Mouse (Mus musculus) lung, postnatal 14 days (tissue): ENCODE measurements at regions not wholly inside any gene's neighbourhood (a gene's known extent, or its start where the extent isn't known, plus 50 kb on each side); places are given as distances from the start of the nearest gene placed in this dataset.

ENCODE experiments used
- DNase-seq: peaks from one replicate; pipeline ENCODE4 v3.0.0; 2021

DNA sequence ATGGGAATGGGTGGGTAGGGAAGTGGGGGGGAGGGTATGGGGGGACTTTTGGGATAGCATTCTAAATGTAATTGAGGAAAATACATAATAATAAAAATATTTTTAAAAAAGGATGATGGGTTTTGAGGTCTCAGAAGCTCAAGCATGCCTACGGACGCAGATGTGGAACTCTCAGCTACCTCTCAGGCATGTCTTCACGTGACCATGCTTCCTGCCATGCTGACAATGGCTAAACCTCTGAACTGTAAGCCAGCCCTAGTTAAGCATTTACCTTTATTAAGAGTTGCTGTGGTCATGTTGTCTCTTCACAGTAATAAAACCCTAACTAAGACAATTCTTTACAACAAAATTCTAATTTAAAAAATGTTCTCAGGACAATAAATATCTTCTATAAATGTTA lies 80.0 kb downstream of the Tex36 start:
- DNase-seq, result no peak

DNA sequence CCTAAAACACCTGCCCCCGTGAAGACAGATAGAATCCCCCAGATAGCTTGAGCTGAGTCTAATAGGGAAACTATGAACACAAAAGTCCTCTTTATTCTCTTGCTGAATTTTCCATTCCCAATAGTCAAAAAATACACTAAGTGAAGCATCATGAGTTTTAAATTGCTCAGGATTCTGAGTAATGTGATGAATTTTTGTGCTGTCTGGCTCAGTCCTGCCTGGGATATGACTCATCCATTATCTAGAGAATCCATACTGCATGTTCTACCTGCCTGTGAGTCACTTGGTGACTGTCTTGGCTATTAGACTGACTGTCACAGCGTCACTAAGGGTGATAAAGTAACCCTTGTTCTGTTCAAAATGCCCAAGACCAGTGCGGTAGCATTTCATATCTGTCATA lies 83.0 kb downstream of the Tex36 start:
- no peak for DNase-seq

DNA sequence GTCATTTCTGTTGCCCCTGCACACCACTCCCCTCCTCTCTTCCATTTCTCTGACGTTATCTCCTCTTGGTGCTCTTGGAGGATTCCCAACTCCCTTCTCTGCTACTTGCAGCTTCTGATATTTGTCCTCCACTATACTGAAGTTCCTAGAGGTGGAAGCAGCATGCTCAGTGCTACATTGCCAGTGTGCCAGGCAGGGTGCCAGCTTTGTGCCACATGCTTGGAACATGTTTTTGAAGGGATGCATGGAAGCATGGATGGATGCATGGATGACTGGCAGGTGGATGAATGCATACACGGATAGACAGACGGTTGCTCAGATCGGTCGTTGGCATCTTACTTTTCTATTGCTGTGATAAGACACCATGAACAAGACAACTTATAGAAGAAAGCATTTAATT lies 84.4 kb downstream of the Tex36 start:
- DNase-seq, result no peak

DNA sequence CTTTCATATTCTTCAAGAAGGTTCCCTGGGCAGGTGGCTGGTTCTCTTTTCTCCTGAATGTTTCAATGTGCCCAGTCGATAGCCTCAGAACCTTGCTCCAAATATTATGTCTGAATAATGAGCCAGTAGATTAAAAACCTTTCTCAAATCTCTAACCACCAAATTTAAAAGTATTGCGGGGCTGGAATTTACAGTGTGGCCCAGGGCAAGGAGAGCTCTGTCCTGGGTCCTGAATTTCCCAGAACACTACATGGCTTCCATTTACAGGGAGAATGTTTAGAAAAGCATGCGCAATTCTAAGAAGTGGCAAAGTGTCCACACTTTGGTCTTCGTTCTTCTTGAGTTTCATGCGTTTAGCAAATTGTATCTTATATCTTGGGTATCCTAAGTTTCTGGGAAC lies 91.0 kb downstream of the Tex36 start:
- DNase-seq, result peak; percentile 15

DNA sequence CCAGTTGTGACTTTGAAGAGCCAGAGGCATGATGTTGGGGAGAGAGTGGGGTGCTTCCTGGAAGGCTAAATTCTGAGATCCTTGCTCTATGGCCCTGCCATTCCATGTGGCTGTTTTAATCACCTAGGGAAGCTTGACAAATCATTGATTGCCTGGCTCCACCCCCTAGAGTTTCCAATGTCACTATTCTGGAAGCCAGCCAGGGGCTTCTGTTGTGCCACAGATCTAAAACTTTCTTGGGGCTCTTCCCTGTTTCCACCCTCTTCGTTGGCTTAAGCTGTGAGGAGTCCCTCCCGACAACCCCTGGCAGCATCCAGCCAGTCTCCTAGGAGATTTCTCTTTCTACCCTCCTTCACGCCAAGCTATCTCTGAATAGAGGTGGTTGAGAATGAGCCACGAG lies 92.5 kb downstream of the Tex36 start:
- no peak for DNase-seq

DNA sequence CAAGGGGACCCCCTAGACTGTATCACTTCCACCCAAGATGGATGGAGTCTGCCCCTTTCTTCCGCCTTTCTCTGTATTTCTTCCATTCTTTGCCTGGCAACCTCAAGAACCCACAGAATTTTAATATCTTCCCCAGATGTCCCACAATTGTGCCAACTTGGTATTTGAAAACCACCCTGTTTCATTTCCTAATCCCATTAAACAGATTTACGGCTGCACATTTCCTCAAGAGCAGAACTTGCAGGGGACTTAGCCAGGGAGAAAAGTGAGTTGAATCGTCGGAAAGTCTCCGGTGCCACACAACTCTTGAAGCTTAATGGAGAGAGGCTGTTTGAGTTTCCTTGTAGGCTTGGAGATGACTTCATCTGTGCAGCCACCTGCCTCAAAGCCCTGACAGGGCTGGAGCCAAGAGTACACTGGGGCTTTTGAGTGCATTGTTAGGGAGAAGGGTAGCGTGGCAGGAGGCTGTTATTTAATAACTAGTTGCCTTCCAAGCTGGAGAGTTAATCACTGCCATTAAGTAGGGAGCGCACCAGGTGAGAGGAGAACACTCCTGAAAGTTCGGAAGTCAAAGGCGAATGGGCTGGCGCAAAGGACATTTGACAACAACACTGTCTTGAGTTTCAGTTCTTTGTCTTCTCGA lies 93.5 kb downstream of the Tex36 start:
- DNase-seq, result no peak

DNA sequence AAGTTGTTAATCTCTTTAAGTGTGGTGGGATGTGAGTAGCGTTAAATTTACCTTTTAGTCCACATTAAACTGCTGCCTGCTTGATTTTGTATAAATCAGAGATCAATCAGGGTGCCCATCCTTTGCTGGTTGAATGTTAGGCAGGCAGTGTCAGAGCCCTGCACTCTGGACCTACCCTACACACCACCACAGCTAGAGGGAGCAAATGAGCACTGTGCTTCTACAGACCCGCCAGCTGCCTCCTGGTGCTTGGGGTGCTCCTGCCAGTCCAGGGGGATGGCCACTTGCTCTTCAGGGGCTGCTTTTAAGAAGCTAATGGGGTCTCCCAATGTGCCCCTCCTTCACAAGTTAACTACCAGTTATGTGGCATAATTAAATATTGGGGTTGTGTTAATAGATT lies 96.3 kb downstream of the Tex36 start:
- peak; percentile 3 for DNase-seq

DNA sequence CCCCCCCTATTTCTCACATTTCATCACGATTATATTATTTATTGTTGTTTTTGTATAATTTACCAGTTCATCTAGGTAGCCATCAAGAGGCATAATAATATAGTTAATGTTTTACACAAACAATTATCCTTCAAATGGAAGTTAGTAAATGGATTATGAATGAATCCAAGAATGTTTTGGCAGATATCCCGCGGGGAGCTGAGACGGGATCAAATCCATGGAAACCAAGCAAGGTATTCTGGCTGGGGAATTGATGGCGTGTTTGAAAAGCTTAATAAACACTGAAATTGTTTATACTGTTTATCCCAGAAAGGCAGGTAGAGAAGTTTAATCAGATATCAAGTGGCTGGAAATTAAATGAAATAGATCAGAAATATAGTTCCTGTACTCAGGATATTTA lies 98.0 kb downstream of the Tex36 start:
- DNase-seq, result no peak

DNA sequence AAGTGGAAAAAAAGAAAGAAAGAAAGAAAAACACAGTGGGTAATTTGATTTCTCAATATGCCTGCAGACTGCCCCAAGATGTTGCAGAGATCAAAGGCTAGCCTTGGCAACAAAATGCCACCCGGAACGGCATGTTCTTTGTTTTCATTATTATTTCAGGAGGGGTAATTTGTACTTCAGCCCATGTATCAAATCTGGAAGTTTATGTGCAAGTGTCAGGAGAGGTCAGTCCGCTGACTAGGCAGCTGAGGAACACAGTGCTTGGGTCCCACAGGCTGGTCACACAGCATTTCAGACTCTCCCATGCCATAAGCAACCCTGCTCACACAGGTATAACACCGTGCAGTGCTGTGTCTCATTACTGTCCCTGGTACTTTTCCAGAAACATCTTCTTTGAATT lies 99.2 kb downstream of the Tex36 start:
- DNase-seq, result no peak

DNA sequence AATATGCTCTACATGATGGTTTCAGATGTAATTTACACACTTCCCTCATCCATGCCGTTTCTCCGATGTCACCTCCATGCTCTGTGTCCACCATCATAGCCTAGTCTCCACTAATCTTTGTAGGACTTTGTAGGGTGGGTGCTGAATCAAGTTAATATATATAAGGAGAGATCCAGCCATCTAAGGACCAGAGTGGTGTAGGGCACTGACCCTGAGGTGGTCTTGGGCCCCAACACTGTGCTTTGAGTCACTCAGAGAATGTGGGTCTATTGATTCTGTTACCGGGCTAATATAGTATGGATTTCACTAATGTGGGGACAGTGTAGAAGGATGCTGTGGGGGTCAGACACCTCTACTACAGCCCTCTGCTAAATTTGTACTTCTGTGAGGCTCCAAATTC lies 104.4 kb downstream of the Tex36 start:
- DNase-seq, result no peak

DNA sequence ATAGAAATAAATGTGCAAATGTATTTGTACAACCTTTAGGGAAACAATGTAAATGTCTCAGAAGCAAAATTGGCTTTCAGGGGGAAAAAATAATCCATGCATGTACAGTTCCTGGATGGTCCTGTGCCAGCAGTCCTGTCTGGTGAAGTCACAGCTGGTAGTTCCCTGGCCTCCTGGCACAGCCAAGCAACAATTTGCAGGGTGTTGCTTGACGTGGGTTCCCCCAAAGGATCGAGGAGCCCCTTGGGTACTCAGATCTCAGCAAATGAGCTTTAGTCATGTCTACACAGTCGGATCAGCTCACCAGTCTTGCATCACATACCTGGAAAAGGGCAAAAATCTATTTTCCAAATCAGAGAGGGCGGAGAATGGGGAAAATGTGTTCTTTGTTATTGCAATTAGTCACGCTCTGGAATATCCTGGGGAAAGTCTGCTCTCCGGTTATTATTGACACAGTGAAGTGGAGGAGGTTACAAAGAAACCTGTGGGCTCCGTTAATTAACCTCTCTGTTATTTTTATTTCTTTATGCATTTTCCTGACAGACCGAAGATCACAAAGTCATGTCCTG lies 106.9 kb downstream of the Tex36 start:
- no peak for DNase-seq

DNA sequence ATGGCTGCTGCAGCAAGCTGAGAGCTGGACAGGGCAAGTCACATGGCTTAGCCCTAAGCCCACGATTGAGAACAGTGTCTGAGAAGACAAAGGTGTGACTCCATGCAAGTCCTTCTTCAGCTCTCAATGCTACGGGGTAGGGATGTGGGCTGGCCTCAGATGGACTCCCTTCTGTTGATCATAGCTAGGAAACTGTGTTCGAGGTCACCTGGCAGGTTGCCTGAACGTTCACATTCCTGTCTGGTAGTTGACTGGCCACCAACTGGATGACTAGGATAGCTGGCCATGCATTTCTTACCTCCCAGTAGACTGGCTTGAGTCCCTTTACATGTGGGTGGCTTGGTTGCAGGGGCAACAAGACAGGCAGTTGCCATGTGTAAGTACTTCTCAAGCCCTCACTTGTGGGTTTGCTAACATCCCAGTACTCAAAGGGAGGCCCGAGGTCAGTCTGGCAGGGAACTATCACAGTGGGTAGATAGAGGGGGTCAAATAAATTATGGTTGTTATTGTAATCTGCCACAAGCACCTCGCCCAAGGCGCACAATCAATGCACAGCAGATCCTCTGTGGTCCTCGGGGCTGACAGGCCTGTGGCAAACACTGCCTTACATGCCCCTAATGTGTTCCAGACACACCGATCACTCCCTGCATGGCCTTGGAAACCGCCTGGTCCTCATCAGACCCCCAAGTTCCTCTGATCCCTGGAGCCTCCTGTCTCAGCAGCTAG lies 107.5 kb downstream of the Tex36 start:
- no peak for DNase-seq

DNA sequence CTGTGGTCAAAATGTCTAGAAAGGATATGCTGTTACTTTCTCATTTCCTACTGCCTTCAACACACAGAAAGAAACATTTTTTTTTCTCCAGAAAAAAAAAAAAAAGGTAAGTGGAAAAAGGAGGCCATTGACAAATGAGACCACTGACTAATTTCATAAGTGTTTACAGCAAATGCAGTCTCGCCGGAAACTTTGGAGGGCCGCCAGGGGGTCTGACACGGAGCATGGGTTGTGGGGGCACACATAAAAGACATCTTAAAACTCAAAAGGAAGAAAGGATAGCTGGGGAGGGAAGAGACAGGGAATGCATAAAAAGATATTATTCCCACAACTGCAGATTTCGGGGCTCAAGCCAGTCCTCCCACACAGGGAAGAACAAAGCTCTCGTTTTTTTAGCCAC lies 109.3 kb downstream of the Tex36 start:
- DNase-seq, result no peak

DNA sequence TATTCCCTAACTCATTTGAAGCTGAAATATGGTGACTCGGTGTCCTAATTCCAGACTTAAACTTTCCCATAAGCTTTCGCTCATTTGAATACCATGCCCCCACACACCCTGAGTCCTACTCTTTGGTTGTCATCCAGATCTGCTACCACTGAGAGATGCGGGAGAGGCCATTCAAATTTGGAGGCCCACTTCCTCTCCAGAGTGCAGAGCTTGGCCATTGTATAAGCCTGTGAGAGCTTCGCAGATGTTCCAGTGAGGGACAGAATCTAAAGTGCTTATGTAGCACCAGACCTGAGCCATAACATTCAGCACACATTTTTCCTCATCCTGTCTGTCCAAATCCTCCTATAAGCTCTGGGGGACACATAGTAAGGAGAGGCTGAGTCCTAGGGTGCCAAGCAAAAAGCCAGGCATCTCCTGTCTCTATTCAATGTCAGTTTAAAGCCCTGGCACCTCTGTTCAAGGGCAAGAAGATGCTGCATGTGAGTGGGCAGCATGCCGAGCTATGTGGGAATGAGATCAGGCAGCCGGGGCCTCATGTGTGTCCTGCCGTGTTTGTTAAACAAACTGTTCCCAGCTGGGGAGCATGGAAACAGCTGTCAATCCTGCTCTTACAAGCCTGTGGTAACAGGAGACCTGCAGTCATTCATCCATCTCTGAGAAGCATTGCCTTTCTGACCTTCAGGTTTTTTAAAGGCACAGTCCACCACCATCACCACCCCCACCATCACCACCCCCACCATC lies 113.9 kb downstream of the Tex36 start:
- peak; percentile 40 for DNase-seq

DNA sequence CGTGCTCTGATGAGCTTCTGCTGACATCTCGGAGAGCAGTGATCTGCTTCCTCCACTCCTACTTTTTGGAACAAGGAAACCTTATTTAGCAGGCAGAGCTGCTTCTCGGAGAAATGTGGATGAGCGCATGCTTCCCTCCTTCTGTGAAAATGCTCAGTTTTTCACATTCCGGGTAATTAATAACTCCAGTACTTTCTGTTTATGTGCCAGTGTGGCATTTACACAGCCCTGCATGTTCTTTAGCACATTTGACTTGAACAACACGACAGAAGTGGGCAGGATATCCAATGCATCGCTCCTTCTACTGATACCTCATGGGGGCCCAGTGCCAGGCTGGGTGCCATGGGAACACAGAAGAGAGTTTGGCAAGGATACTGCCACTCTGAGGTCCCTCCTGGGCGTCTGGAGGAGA lies 117.5 kb downstream of the Tex36 start:
- no peak for DNase-seq

DNA sequence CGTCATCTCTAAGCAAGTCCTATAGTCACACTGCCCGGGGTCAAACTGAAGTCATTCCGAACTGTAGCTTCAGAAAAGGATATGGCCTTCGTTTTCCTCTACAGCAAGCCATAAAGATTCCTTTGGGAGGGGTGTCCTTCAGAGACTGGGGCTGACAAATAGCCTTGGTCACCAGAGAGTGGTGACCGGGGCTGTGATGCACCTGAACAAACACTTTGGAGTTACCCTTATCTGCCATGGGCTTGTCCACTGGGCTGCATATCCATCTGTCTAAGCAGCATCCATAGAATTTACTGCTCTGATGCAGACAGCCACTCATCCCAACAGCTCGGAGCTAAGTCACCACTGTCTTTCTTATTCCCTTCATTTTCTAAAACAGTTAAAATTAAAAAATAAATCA lies 120.4 kb downstream of the Tex36 start:
- DNase-seq, result no peak

DNA sequence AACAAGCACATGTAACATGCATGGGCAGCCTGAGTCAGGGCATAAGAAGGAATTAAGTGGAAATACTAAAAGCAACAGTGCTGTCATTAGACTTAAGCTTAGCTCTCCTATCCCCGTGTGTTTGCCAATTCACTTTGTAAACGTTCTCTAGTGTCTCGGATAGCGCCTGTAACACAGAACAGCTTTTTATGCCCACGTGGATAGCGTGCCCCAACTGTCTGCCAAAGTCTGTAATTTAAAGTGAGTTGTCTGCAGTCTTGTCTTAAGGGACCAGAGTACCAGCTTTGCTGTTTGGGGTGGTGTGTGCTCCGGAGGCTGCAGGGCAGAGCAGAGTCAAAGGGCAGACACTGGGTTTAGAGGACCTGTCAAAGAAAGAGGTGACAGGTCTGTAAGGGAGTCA lies 122.3 kb downstream of the Tex36 start:
- no peak for DNase-seq

DNA sequence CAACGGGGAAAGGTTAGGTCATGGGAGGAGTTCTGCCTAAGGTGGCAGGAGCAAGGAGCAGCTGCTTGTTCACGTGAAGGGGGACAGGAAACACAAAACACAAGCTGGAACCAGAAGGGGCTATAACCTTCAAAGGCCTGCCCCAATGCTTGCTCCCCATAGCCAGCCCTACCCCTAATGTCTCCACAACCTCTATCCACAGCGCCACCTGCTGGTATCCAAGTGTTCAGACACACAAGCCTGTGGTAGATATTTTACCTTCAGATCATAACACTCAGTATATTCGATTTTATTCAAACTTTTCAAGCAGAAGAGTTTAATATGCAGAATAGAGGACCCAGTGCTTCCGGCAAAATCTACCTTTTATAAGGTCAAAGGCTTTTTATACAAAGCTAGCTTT lies 124.0 kb downstream of the Tex36 start:
- no peak for DNase-seq

DNA sequence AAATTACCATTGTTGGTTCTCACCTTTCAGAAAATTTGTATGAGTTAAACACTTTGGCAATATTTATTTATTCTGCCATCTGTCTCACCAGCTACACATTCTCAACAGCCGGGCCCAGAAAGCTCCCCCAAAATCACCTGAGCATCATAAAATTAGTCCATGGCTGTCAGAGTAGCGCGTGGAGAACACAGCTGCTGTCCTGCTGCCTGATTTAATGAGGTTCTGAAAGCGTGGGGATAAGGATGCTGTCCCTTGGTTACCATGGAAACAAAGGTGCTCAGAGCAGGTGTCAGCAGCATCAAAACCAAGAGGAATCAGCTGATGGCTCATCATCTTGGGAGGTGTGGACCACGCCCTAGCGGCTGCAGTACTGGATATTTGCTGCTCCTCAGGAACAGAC lies 124.7 kb downstream of the Tex36 start:
- no peak for DNase-seq

DNA sequence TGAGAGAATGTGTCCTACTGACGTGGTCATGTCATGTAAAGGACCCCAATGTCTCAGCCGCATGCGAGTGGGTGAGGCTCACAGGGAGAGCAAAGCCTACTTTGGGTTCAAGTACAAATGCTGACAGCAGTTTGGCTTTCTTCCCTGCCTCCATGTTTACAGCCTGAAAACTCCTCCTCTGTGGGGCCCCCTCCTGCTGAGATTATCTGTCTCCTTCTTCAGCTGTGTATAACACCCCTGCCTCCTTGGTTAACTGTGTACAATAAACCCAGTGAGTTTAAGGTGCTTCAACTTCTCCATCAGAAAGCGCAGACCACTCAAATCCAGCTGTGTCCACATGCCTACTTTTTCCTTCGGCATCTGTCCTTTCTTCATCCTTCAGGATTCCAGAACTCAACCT lies 130.3 kb downstream of the Tex36 start:
- DNase-seq, result no peak

DNA sequence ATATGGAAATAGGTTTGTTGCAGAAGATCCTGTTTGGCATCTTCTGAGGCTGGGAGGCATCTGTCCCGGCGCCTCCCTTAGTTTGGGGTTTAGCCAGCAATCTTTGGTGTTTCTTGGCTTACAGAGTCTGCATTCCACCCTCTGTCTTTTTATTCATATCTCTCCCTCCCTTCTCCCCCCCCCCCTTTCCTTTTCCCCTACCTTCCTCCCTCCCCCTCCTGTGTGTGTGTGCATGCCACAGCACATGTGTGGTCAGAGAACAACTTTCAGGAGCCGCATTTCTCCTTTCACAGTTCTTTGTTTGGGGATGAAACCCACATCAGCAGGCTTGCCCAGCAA lies 131.4 kb downstream of the Tex36 start:
- DNase-seq, result no peak

DNA sequence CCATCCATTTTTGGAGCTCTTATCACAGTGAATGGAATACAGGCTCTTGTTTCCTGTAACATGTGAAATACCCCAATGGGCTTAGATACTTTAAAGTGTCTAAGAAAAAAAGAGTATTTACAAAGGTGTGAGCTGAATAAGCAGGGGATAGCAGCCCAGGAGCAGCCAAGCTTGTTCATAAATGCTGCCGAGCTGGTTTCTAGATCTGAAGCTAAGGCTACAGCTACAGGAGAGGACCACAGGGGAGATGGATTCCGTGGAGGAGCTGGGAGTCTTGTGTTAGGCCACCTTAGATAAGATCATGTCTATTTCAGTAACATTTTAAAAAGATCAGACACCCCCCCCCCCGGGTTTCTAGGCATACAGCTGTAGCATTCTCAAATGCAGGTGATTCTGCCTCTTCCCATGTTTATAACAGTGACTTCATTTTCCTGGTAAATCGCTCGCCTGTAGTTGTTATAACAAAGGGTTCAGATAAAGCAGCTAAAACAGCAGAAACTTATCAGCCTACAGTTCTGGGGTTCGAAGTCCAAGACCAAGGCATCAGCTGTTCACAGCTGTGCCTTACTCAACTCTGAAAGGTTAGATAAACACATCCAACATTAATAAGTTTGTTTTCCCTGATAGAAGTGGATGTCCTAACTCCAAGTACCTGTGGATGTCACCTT lies 131.9 kb downstream of the Tex36 start:
- DNase-seq, result no peak

DNA sequence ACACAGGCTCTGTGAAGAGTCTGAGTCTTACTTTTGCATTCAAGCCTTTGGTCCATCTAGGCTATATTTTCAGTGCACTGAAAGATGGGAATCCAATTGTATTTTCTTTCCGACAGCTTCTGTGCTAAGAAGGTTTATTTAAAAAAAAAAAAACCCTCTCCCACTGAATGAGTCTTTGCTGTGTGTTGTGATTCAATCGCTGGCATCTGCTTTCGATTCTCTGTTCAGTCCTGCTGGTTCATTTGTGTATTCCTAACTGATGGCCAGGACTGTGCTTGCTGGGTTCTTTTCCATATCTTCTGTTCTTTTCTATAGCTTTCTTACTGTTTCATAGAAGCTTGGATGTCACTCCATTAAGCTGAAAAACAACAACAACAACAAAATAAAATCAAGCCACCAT lies 132.9 kb downstream of the Tex36 start:
- no peak for DNase-seq

DNA sequence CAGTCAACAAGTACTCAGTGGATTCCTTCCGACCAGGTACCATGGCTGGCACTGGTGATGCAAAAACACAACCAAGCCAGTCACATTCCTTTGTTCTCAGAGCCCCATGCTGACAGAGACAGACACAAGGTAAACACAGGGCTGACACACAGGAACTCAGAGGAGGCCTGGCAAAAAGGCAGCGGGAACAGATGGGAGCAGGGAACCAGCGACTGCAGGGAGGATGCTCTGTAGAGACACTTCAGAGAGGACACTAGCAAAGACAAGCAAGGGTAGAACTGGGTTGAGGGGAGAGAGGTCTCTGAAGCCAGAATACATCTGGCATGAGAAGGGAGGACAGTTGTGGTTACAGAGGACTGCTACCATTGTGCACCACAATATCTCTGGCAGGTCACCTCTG lies 133.6 kb downstream of the Tex36 start:
- DNase-seq, result no peak
